Mouse (Mus musculus): ENCODE measurements around the gene Rbfox1. TPM values are rescaled to one million over a fixed set of nuclear protein-coding genes. Genes with fewer than 3 reads are reported as not detected.

Rbfox1 gene
- polyA plus RNA-seq, 1 experiment from 2014 or later, result 148 TPM

- H3K4me1 ChIP-seq (replicated peaks), result peaks cover 23% of the 10 kb centered on the region
- WGBS, result 77% methylated on average over 4 of the region's 4 CpGs
- no peak for ATAC-seq (ENCODE audit: low FRiP score)
Measured at GRCm38 (mm10) chr16:5997651-5998050, 112.5 kb downstream of the Rbfox1 start.

GRCm38 (mm10) chr16:6000016-6000415 is 114.9 kb downstream of the Rbfox1 start:
- H3K9me3 ChIP-seq, result no peaks in the 10 kb centered on the region
- H3K27ac ChIP-seq, result no peak overlapping the region
- H3K4me3 ChIP-seq, result no peak overlapping the region
- H3K9ac ChIP-seq, result no peak overlapping the region
- 90% methylated on average over 1 of the region's 1 CpGs for WGBS
- peaks cover 16% of the 10 kb centered on the region for H3K27me3 ChIP-seq
- no peaks in the 10 kb centered on the region for H3K36me3 ChIP-seq
- H3K4me1 ChIP-seq (replicated peaks), result peaks cover 12% of the 10 kb centered on the region
- no peak overlapping the region for H3K4me2 ChIP-seq
- no peak for ATAC-seq (ENCODE audit: low FRiP score)

More at GRCm38 (mm10) chr16:5997651-5998050, 112.5 kb downstream of the Rbfox1 start:
- H3K36me3 ChIP-seq, result no peaks in the 10 kb centered on the region
- no peak overlapping the region for H3K4me3 ChIP-seq
- no peak overlapping the region for H3K4me2 ChIP-seq
- H3K9ac ChIP-seq, result no peak overlapping the region
- H3K27me3 ChIP-seq, result peaks cover 16% of the 10 kb centered on the region
- no peak overlapping the region for H3K27ac ChIP-seq
- H3K9me3 ChIP-seq, result no peaks in the 10 kb centered on the region

- no peak overlapping the region for H3K9ac ChIP-seq
- no peak overlapping the region for H3K4me2 ChIP-seq
- H3K9me3 ChIP-seq, result no peaks in the 10 kb centered on the region
- H3K27ac ChIP-seq, result no peak overlapping the region
- no peaks in the 10 kb centered on the region for H3K4me1 ChIP-seq (replicated peaks)
- no peaks in the 10 kb centered on the region for H3K27me3 ChIP-seq
- H3K36me3 ChIP-seq, result no peaks in the 10 kb centered on the region
- H3K4me3 ChIP-seq, result no peak overlapping the region
- ATAC-seq (ENCODE audit: low FRiP score), result no peak
Measured at GRCm38 (mm10) chr16:6006996-6007395, 121.8 kb downstream of the Rbfox1 start.

GRCm38 (mm10) chr16:6012853-6013252 is 127.7 kb downstream of the Rbfox1 start:
- ATAC-seq (ENCODE audit: low FRiP score), result no peak
- Histone ChIP-seq H3K27me3 (no peaks in the 10 kb centered on the region), H3K27ac (no peak overlapping the region), H3K9me3 (no peaks in the 10 kb centered on the region), H3K36me3 (no peaks in the 10 kb centered on the region), H3K9ac (no peak overlapping the region), H3K4me2 (no peak overlapping the region), H3K4me1 (replicated peaks) (no peaks in the 10 kb centered on the region), H3K4me3 (no peak overlapping the region)
- WGBS, result 88% methylated on average over 3 of the region's 3 CpGs

- 45% methylated on average over 5 of the region's 5 CpGs for WGBS
- Histone ChIP-seq H3K27me3 (no peaks in the 10 kb centered on the region), H3K9me3 (no peaks in the 10 kb centered on the region), H3K36me3 (no peaks in the 10 kb centered on the region), H3K4me1 (replicated peaks) (no peaks in the 10 kb centered on the region), H3K9ac (no peak overlapping the region), H3K4me2 (no peak overlapping the region), H3K27ac (no peak overlapping the region), H3K4me3 (no peak overlapping the region)
- no peak for ATAC-seq (ENCODE audit: low FRiP score)
Measured at GRCm38 (mm10) chr16:6018639-6019038, 133.5 kb downstream of the Rbfox1 start.

GRCm38 (mm10) chr16:6019361-6019760 is 134.2 kb downstream of the Rbfox1 start:
- Histone ChIP-seq H3K27ac (no peak overlapping the region), H3K4me3 (no peak overlapping the region), H3K9ac (no peak overlapping the region), H3K36me3 (no peaks in the 10 kb centered on the region), H3K4me2 (no peak overlapping the region), H3K4me1 (replicated peaks) (no peaks in the 10 kb centered on the region), H3K27me3 (no peaks in the 10 kb centered on the region), H3K9me3 (no peaks in the 10 kb centered on the region)
- WGBS, result 29% methylated on average over 1 of the region's 1 CpGs
- no peak for ATAC-seq (ENCODE audit: low FRiP score)

GRCm38 (mm10) chr16:6031280-6031679 is 146.1 kb downstream of the Rbfox1 start:
- no peak overlapping the region for H3K27ac ChIP-seq
- WGBS, result 83% methylated on average over 1 of the region's 1 CpGs
- ATAC-seq (ENCODE audit: low FRiP score), result no peak
- no peak overlapping the region for H3K9ac ChIP-seq
- H3K4me2 ChIP-seq, result no peak overlapping the region
- H3K36me3 ChIP-seq, result no peaks in the 10 kb centered on the region
- H3K4me1 ChIP-seq (replicated peaks), result 0 out of 2 replicates have a peak, but pooled peaks cover 3% of the 10 kb centered on the region
- H3K4me3 ChIP-seq, result no peak overlapping the region
- no peaks in the 10 kb centered on the region for H3K27me3 ChIP-seq
- no peaks in the 10 kb centered on the region for H3K9me3 ChIP-seq

- Histone ChIP-seq H3K9me3 (no peaks in the 10 kb centered on the region), H3K36me3 (no peaks in the 10 kb centered on the region), H3K27ac (no peak overlapping the region), H3K9ac (no peak overlapping the region), H3K4me2 (no peak overlapping the region), H3K27me3 (no peaks in the 10 kb centered on the region), H3K4me3 (no peak overlapping the region), H3K4me1 (replicated peaks) (0 out of 2 replicates have a peak, but pooled peaks cover 3% of the 10 kb centered on the region)
- WGBS, result 92% methylated on average over 7 of the region's 7 CpGs
- ATAC-seq (ENCODE audit: low FRiP score), result no peak
Measured at GRCm38 (mm10) chr16:6032563-6032962, 147.4 kb downstream of the Rbfox1 start.

GRCm38 (mm10) chr16:6034876-6035275 is 149.7 kb downstream of the Rbfox1 start:
- H3K27ac ChIP-seq, result no peak overlapping the region
- no peak for ATAC-seq (ENCODE audit: low FRiP score)
- H3K4me3 ChIP-seq, result no peak overlapping the region
- H3K27me3 ChIP-seq, result no peaks in the 10 kb centered on the region
- no peak overlapping the region for H3K9ac ChIP-seq
- no peaks in the 10 kb centered on the region for H3K36me3 ChIP-seq
- H3K9me3 ChIP-seq, result no peaks in the 10 kb centered on the region
- H3K4me1 ChIP-seq (replicated peaks), result 0 out of 2 replicates have a peak, but pooled peaks cover 3% of the 10 kb centered on the region
- no peak overlapping the region for H3K4me2 ChIP-seq
- WGBS, result 85% methylated on average over 3 of the region's 3 CpGs

- H3K4me3 ChIP-seq, result no peak overlapping the region
- H3K4me1 ChIP-seq (replicated peaks), result no peaks in the 10 kb centered on the region
- H3K9ac ChIP-seq, result no peak overlapping the region
- 58% methylated on average over 7 of the region's 7 CpGs for WGBS
- no peaks in the 10 kb centered on the region for H3K36me3 ChIP-seq
- H3K9me3 ChIP-seq, result no peaks in the 10 kb centered on the region
- no peak for ATAC-seq (ENCODE audit: low FRiP score)
- H3K27me3 ChIP-seq, result no peaks in the 10 kb centered on the region
- no peak overlapping the region for H3K27ac ChIP-seq
- H3K4me2 ChIP-seq, result no peak overlapping the region
Measured at GRCm38 (mm10) chr16:6037009-6037408, 151.9 kb downstream of the Rbfox1 start.

- H3K9me3 ChIP-seq, result no peaks in the 10 kb centered on the region
- H3K4me1 ChIP-seq (replicated peaks), result no peaks in the 10 kb centered on the region
- 84% methylated on average over 3 of the region's 3 CpGs for WGBS
- H3K4me3 ChIP-seq, result no peak overlapping the region
- H3K4me2 ChIP-seq, result no peak overlapping the region
- no peaks in the 10 kb centered on the region for H3K27me3 ChIP-seq
- H3K9ac ChIP-seq, result no peak overlapping the region
- no peak for ATAC-seq (ENCODE audit: low FRiP score)
- H3K27ac ChIP-seq, result no peak overlapping the region
- H3K36me3 ChIP-seq, result no peaks in the 10 kb centered on the region
Measured at GRCm38 (mm10) chr16:6042766-6043165, 157.6 kb downstream of the Rbfox1 start.

- no peaks in the 10 kb centered on the region for H3K9me3 ChIP-seq
- no peak overlapping the region for H3K4me2 ChIP-seq
- no peak for ATAC-seq (ENCODE audit: low FRiP score)
- H3K36me3 ChIP-seq, result no peaks in the 10 kb centered on the region
- no peak overlapping the region for H3K4me3 ChIP-seq
- WGBS, result 85% methylated on average over 1 of the region's 1 CpGs
- no peaks in the 10 kb centered on the region for H3K27me3 ChIP-seq
- H3K4me1 ChIP-seq (replicated peaks), result no peaks in the 10 kb centered on the region
- no peak overlapping the region for H3K27ac ChIP-seq
- H3K9ac ChIP-seq, result no peak overlapping the region
Measured at GRCm38 (mm10) chr16:6048601-6049000, 163.4 kb downstream of the Rbfox1 start.

- Histone ChIP-seq H3K4me3 (no peak overlapping the region), H3K9me3 (no peaks in the 10 kb centered on the region), H3K36me3 (no peaks in the 10 kb centered on the region), H3K4me1 (replicated peaks) (no peaks in the 10 kb centered on the region), H3K27ac (no peak overlapping the region), H3K9ac (no peak overlapping the region), H3K27me3 (no peaks in the 10 kb centered on the region), H3K4me2 (no peak overlapping the region)
- no peak for ATAC-seq (ENCODE audit: low FRiP score)
- 89% methylated on average over 1 of the region's 1 CpGs for WGBS
Measured at GRCm38 (mm10) chr16:6062495-6062894, 177.3 kb downstream of the Rbfox1 start.
